Mouse (Mus musculus) E14TG2a.4 (cell line): ENCODE data around the gene Trpc2.

Experiments
- CTCF ChIP-seq: conservative IDR thresholded peaks from 2 replicates; pipeline ENCODE4 v1.5.1; 2014; ENCODE audit warnings: low read length
- NANOG ChIP-seq: IDR thresholded peaks from 2 replicates; pipeline ENCODE4 v1.6.1; 2014; ENCODE audit warnings: borderline replicate concordance, low read length, mixed read lengths
- POU5F1 ChIP-seq: IDR thresholded peaks from 2 replicates; pipeline ENCODE4 v1.6.1; 2014; ENCODE audit warnings: low read length, borderline replicate concordance

DNA sequence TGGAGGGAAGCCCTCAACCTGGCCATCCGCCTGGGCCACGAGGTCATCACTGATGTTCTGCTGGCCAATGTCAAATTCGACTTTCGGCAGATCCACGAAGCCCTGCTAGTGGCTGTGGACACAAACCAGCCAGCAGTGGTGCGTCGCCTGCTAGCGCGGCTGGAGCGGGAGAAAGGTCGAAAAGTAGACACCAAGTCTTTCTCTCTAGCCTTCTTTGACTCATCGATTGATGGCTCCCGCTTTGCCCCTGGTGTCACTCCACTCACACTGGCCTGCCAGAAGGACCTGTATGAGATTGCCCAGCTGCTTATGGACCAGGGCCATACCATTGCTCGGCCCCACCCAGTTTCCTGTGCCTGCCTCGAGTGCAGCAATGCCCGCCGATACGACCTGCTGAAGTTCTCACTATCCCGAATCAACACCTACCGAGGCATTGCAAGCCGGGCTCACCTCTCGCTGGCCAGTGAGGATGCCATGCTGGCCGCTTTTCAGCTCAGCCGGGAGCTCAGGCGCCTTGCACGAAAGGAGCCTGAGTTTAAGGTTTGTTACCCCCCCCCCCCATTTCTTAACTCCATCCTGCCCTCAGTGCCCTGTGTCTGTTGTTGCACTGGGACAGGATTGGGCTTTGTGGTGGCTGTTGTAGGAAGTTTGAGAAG is 1.3 kb downstream of the Trpc2 start:
- TF ChIP-seq CTCF (no peak), NANOG (no peak), POU5F1 (no peak)
